Mouse (Mus musculus) liver, postnatal 0 days (tissue): Measurements from ENCODE around the gene Gm28043.

Experiments
- CTCF ChIP-seq: sonication (generic); IDR thresholded peaks from 2 replicates; pipeline ENCODE4 v1.5.1; 2016; ENCODE audit warnings: antibody characterized with exemption, low read depth
- EP300 ChIP-seq: IDR thresholded peaks from 2 replicates; pipeline ENCODE4 v1.6.1; 2016; ENCODE audit warnings: antibody characterized with exemption, low read depth, mild to moderate bottlenecking

- TF ChIP-seq CTCF (no peak), EP300 (no peak)
Measured at GRCm38 (mm10) chr17:29619231-29619630, 4.6 kb downstream of the Gm28043 start.
